ENCODE assay signal across 8 mouse cellular contexts in genomic region chr2:6129555-6130355, GRCm38 (mm10). TPM values are rescaled to one million over a fixed set of nuclear protein-coding genes. Genes with fewer than 3 reads are reported as not detected.
DNase-seq lines count a peak whose midpoint lies in the region; ATAC-seq lines count a peak whose summit lies in the region.

Gene Proser2 (minus strand): TSS chr2:6130211.

- peak within 1 kb of the TSS; percentile 74 for H3K4me2 ChIP-seq in intestine, embryonic 14.5 days (ENCODE audit: low read length)

- no peaks in the 10 kb centered on the region for H3K4me1 ChIP-seq in intestine, embryonic 14.5 days (replicated peaks; ENCODE audit: control insufficient read depth, insufficient read depth, low read length)
- peaks cover 70% of the 10 kb centered on the region for H3K4me1 ChIP-seq in megakaryocyte, embryonic 14.5 days

- H3K9ac ChIP-seq in intestine, embryonic 14.5 days (ENCODE audit: low read length), result peak within 1 kb of the TSS; percentile 61

- peak; percentile 95 for ATAC-seq in intestine, embryonic 14.5 days (replicated peaks; ENCODE audit: low FRiP score, low TSS enrichment, low read depth)

- intact Hi-C loops in left cerebral cortex, postnatal 14 days (cut with DNase I), result no loop called here

- no peaks in the 10 kb centered on the region for H3K36me3 ChIP-seq in intestine, embryonic 14.5 days (ENCODE audit: control insufficient read depth, insufficient read depth, low read length)
- H3K36me3 ChIP-seq in megakaryocyte, embryonic 14.5 days (replicated peaks; ENCODE audit: low read length), result peaks cover 31% of the 10 kb centered on the region

- WGBS in intestine, embryonic 14.5 days, result under 1% methylated on average over 83 of the region's 83 CpGs

- H3K27me3 ChIP-seq in intestine, embryonic 14.5 days (replicated peaks; ENCODE audit: control insufficient read depth, insufficient read depth, low read length), result peaks cover 18% of the 10 kb centered on the region
- H3K27me3 ChIP-seq in megakaryocyte, embryonic 14.5 days (replicated peaks), result no peaks in the 10 kb centered on the region

- no peaks in the 10 kb centered on the region for H3K9me3 ChIP-seq in intestine, embryonic 14.5 days (ENCODE audit: control insufficient read depth, low read length)
- H3K9me3 ChIP-seq in megakaryocyte, embryonic 14.5 days, result no peaks in the 10 kb centered on the region

- H3K27ac ChIP-seq in intestine, embryonic 14.5 days (ENCODE audit: low read depth), result peak within 1 kb of the TSS; percentile 16; the same call in 1 of the 2 replicates

- peak within 1 kb of the TSS; percentile 73 for H3K4me3 ChIP-seq in intestine, embryonic 14.5 days (ENCODE audit: low read depth, low read length)
- H3K4me3 ChIP-seq in megakaryocyte, embryonic 14.5 days (replicated peaks), result peak within 1 kb of the TSS; percentile 99

- DNase-seq in adrenal gland, postnatal 25 days, result peak; percentile 87
- peak; percentile 92 for DNase-seq in embryo, embryonic 10.5 days (ENCODE audit: low spot score)
- peak; percentile 52 to 73 for DNase-seq in gastrocnemius, postnatal 4 days (ENCODE audit: low spot score in 2 of 2)
- peak; percentile 92 for DNase-seq in intestine, embryonic 14.5 days (ENCODE audit: low spot score)
- peak; percentile 26 to 56 for DNase-seq in left cerebral cortex, postnatal 14 days (ENCODE audit: low spot score in 2 of 2)
- peak; percentile 57 for DNase-seq in right cerebral cortex, postnatal 14 days
- no peak for DNase-seq in T-cell, adult 2 months (ENCODE audit: low spot score)

RNA-seq across cellular contexts. Expression of gene Proser2, which starts in this region (rescaled TPM):
- 11.7 and 13.4 TPM in 2 replicates for total RNA-seq in adrenal gland, postnatal 25 days (2021)
- 1 to 10 TPM; 3.4 to 3.6 TPM for total RNA-seq in gastrocnemius, postnatal 4 days (2021)
- 17.5 and 25.1 TPM in 2 replicates for polyA plus RNA-seq in intestine, embryonic 14.5 days (2014; fragmentation: Nextera tagmentation; extraction: Ambion mirVana)
- 1 to 10 TPM; 3.1 to 4.5 TPM for total RNA-seq in left cerebral cortex, postnatal 14 days (2021)
- polyA plus RNA-seq in megakaryocyte, embryonic 14.5 days (2012; ENCODE audit: insufficient read depth, low replicate concordance), result 104 and 151 TPM in 2 replicates
